Mouse (Mus musculus): Measurements from ENCODE around the gene Gtsf2. TPM values are rescaled to one million over a fixed set of nuclear protein-coding genes. Genes with fewer than 3 reads are reported as not detected.

Gene Gtsf2
- total RNA-seq, 2 experiments from 2014 or later = not detected

GRCm38 (mm10) chr15:103401361-103401760 lies 46.9 kb downstream of the Gtsf2 start:
- intact Hi-C loops (cut with DNase I) = no loop called here
- DNase-seq = no peak

GRCm38 (mm10) chr15:103393577-103393976 lies 54.7 kb downstream of the Gtsf2 start:
- intact Hi-C loops (cut with DNase I) = no loop called here
- DNase-seq = no peak

Other genes with a start within 250 kb of the Gtsf2 start
- 10 to 100 TPM; 81.3 to 97.4 TPM for gene Cbx5, start 208.7 kb downstream of the Gtsf2 start, total RNA-seq (2021)
- gene Hnrnpa1, start 208.0 kb downstream of the Gtsf2 start, total RNA-seq (2021) = 100 to 1,000 TPM; 299 to 318 TPM
- 1 to 10 TPM in 1 of 2 experiments, under 1 TPM in 1; 0.30 to 1.0 TPM for gene Nfe2, start 190.1 kb downstream of the Gtsf2 start, total RNA-seq (2021)
- 10 to 100 TPM; 81.2 to 83.3 TPM for gene Copz1, start 175.8 kb downstream of the Gtsf2 start, total RNA-seq (2021)
- not detected for gene Gpr84, start 137.9 kb downstream of the Gtsf2 start, total RNA-seq (2021)
- 10 to 100 TPM; 24.3 to 26.2 TPM for gene Zfp385a, start 108.4 kb downstream of the Gtsf2 start, total RNA-seq (2021)
- 100 to 1,000 TPM in 1 of 2 experiments, 10 to 100 TPM in 1; 89.4 to 101 TPM for gene Itga5, start 81.7 kb downstream of the Gtsf2 start, total RNA-seq (2021)
- gene Gtsf1, start 18.0 kb downstream of the Gtsf2 start, total RNA-seq (2021) = under 1 TPM; 0.52 to 0.53 TPM
- gene Nckap1l, start 5.3 kb upstream of the Gtsf2 start, total RNA-seq (2021) = 1 to 10 TPM; 3.7 to 4.2 TPM
- gene Pde1b, start 54.6 kb upstream of the Gtsf2 start, total RNA-seq (2021) = 1 to 10 TPM; 2.7 to 2.8 TPM
- gene Ppp1r1a, start 89.5 kb upstream of the Gtsf2 start, total RNA-seq (2021) = 10 to 100 TPM; 14.8 to 18.0 TPM
- not detected for gene Glycam1, start 116.6 kb upstream of the Gtsf2 start, total RNA-seq (2021)